Mouse (Mus musculus) CD4-positive, CD25-positive, alpha-beta regulatory T cell (primary cell): ENCODE data around the gene Nodal. TPM values are rescaled to one million over a fixed set of nuclear protein-coding genes. Genes with fewer than 3 reads are reported as not detected.

Source experiments
- polyA plus RNA-seq: library from polyadenylated mRNA; unstranded; fragments of 100-300 nt; shearing (Covaris generic); gene quantifications from one replicate; pipeline ENCODE4 v1.2.1, GENCODE M21; 2017

Nodal gene
- not detected for polyA plus RNA-seq

GRCm38 (mm10) chr10:61417672-61418071 lies at the start of gene Nodal:
Gene Nodal, plus strand, starts transcription at chr10:61417972.

GRCm38 (mm10) chr10:61383021-61383714 lies 34.6 kb upstream of the Nodal start, which contains the start of gene Pald1:
Gene Pald1, minus strand, starts transcription at chr10:61383530.

DNA sequence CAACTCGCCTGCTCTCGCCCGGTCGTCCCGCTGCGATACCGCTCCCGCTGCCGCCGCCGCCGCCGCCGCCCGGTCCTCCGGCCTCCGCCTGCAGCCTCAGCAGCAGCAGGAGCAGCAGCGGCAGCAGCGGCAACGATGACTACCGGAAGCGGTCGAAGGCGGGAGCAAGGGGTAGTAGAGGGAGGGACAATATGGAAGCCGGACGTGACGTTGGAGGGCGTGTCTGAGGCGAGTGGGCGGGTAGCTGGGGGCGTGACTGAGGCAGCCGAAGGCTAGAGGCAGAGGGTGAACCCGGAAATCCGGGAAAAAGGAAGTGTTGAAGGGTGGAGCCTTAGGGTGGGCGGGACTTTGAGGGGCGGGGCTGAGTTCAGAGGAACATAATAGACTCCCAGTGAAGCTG lies 34.9 kb downstream of the Nodal start, which contains the start of gene Eif4ebp2:
Eif4ebp2 (minus strand) TSS at position 17 of the 400 bp plus-strand sequence.

Other genes with a start within 250 kb of the Nodal start
- not detected for gene Tbata, start 246.0 kb upstream of the Nodal start, polyA plus RNA-seq
- gene Adamts14, start 144.5 kb upstream of the Nodal start, polyA plus RNA-seq = 0.06 TPM
- gene Prf1, start 120.1 kb upstream of the Nodal start, polyA plus RNA-seq = 9.2 TPM
- 0.26 TPM for gene Pald1, start 34.4 kb upstream of the Nodal start, polyA plus RNA-seq
- gene Eif4ebp2, start 34.7 kb downstream of the Nodal start, polyA plus RNA-seq = 21.0 TPM
- 8.3 TPM for gene Lrrc20, start 57.8 kb downstream of the Nodal start, polyA plus RNA-seq
- not detected for gene Npffr1, start 177.5 kb downstream of the Nodal start, polyA plus RNA-seq
- 73.2 TPM for gene Ppa1, start 230.6 kb downstream of the Nodal start, polyA plus RNA-seq